Mouse (Mus musculus) erythroblast, embryonic 14.5 days (primary cell): ENCODE results near the gene Rtp4. TPM values are rescaled to one million over a fixed set of nuclear protein-coding genes. Genes with fewer than 3 reads are reported as not detected.

Experiments used
- H3K27me3 ChIP-seq: 2 replicates; pipeline ENCODE4 v1.6.1; 2012; ENCODE audit warnings: inconsistent platforms; ENCODE audit not compliant: control insufficient read depth
- H3K36me3 ChIP-seq: 2 replicates; pipeline ENCODE4 v1.6.1; 2012; ENCODE audit warnings: mild to moderate bottlenecking, inconsistent platforms; ENCODE audit not compliant: control insufficient read depth
- H3K4me1 ChIP-seq: 2 replicates; pipeline ENCODE4 v1.6.1; 2012; ENCODE audit warnings: inconsistent platforms; ENCODE audit not compliant: control insufficient read depth
- H3K4me3 ChIP-seq: replicated peaks from 2 replicates; pipeline ENCODE3; 2012; ENCODE audit warnings: moderate library complexity, mild to moderate bottlenecking, inconsistent platforms
- H3K9me3 ChIP-seq: 2 replicates; pipeline ENCODE4 v1.6.1; 2012; ENCODE audit warnings: low read length, inconsistent platforms, mixed read lengths; ENCODE audit not compliant: control insufficient read depth
- GATA1 ChIP-seq: IDR thresholded peaks from 2 replicates; pipeline ENCODE4 v1.6.1; 2012; ENCODE audit warnings: low read length, inconsistent platforms, mixed read lengths
- TAL1 ChIP-seq: IDR thresholded peaks from 3 replicates; pipeline ENCODE4 v1.6.1; 2012; ENCODE audit warnings: low read length, inconsistent platforms, mixed read lengths
- polyA plus RNA-seq: library from polyadenylated mRNA; stranded (reverse); fragments of >175 nt; gene quantifications from 2 replicates; pipeline ENCODE4 v1.2.3, GENCODE M21; 2012

Gene Rtp4
- polyA plus RNA-seq, 1 experiment: 0.02 TPM

DNA sequence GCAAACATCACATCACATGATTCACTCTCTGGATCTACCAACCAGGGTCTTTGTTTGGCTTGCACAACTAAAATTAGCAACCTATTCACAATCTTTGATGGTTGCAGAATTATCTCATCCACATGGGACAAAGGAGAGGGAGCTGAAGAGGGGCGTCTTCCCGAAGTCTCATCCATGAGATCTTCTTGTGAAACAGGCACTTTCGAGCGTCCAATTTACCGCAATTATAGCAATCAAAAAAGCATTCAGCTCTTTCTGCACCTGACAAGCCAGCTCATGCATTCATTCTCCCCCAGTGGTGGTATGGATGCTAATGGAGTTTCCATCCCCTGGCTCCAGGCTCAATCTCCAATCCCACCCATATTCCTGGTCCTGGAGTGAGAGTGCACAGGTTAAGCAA, 132.9 kb downstream of the Rtp4 start:
- TF ChIP-seq GATA1 (no peak), TAL1 (no peak)
- Histone ChIP-seq H3K36me3 (no peaks in the 10 kb centered on the region), H3K4me1 (no peaks in the 10 kb centered on the region), H3K27me3 (no peaks in the 10 kb centered on the region), H3K9me3 (no peaks in the 10 kb centered on the region), H3K4me3 (no peak overlapping the region)

DNA sequence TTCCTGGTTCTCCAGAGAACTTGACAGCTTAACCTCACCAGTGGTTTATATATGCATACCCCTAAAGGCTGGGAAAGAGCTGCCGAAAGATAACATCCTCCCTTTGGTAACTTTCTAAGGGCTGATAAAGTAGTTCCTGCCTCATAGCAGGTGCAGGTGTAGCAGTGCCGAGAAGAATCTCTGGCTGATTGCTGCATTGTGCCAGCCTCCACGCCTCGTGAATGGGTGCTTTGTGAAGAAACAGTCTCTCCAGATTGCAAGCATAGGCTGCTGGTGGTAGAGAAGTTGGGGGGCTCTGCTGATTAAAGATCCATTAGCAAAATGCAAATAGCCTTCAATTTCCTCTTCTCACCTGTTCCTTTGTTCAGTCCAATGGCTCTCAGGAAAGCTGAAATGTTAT, 133.4 kb downstream of the Rtp4 start:
- H3K27me3 ChIP-seq: no peaks in the 10 kb centered on the region
- no peak overlapping the region for H3K4me3 ChIP-seq
- H3K9me3 ChIP-seq: no peaks in the 10 kb centered on the region
- no peaks in the 10 kb centered on the region for H3K36me3 ChIP-seq
- no peaks in the 10 kb centered on the region for H3K4me1 ChIP-seq
- TF ChIP-seq TAL1 (no peak), GATA1 (no peak)

DNA sequence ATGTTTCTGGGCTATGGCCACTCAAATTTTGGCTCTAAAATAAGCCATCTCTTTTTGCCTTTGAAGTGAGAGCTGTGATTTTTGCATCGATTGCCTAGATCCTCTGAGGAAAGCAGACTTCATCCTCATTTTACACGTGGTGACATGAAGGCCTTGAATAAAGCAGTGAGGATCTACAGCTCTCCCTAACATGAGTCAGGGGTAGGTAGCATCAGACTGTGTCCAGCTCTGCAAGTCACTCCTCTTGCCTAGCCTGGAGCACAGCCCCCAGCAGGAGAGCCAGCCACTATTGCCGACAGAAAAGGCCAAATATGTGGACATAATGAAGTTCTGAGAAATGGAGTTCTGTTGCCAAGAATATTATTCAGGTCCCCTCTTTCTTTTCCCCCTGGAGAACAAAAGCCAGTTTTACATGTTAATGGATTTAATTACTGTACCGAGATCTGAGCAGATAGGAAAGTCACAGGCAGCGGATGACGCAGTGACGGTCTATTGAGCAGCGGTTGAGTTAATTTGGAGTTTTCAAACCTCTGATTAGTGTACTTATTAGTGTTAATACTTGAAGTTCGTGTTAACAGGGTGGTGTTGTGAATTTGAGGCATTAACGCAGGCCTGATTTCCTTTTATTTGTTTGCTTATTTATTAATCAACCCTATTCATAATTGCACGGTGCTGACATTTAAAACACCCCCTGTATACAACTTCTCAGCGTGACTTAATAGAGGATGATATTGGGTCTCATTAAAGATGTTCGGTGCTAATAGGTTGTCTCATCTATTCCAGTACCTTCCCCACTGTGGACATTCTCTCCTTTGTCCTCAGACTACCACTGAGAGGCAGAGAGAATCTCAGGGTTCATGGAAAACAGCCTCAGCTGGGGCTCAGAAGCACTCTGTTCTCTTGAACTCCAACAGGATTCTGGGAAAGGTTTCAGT, 139.8 kb downstream of the Rtp4 start:
- H3K27me3 ChIP-seq: no peaks in the 10 kb centered on the region
- H3K36me3 ChIP-seq: no peaks in the 10 kb centered on the region
- no peaks in the 10 kb centered on the region for H3K9me3 ChIP-seq
- TF ChIP-seq GATA1: no peak
- no peak for TF ChIP-seq TAL1
- no peaks in the 10 kb centered on the region for H3K4me1 ChIP-seq
- no peak overlapping the region for H3K4me3 ChIP-seq

Other genes starting within 250 kb of the Rtp4 start
- gene Rtp1, start 91.2 kb upstream of the Rtp4 start, polyA plus RNA-seq: not detected in 2 replicates
- gene Masp1, start 524 bp downstream of the Rtp4 start, polyA plus RNA-seq: not detected in 2 replicates